Mouse (Mus musculus): ENCODE measurements around the gene Thbs1.
"Not testable (repeated sequence)": the region's sequence is repeated elsewhere in the genome, so short reads cannot be mapped to it uniquely, and the experiment has no call there.

Gene Thbs1

DNA sequence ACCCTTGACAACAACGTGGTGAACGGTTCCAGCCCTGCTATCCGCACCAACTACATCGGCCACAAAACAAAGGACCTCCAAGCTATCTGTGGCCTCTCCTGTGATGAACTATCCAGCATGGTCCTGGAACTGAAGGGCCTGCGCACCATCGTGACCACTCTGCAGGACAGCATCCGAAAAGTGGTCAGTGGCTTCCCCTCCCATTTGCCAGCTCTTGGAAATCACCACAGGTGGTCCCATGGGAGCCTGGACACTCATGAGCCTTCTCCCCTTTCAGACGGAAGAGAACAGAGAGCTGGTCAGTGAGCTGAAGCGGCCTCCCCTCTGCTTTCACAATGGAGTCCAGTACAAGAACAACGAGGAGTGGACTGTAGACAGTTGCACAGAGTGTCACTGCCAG, 3.0 kb downstream of the Thbs1 start:
- no peak for DNase-seq (ENCODE audit: inconsistent ontology term)

DNA sequence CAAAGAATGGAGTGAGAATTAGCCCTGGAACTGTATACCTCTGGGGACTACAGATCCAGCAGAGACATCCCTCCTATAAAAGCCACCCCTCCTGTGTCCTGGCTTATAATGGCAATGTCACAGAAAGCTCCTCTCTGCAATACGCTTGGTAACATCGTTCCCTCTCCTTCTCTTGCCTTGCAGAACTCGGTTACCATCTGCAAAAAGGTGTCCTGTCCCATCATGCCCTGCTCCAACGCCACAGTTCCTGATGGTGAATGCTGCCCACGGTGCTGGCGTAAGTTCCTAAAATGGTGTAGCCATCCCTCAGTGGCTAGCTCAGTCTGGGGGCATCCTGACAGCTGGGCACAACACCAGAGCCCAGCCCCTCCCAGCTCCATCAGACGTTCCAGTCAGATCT, 4.0 kb downstream of the Thbs1 start:
- DNase-seq (ENCODE audit: inconsistent ontology term) = no peak

DNA sequence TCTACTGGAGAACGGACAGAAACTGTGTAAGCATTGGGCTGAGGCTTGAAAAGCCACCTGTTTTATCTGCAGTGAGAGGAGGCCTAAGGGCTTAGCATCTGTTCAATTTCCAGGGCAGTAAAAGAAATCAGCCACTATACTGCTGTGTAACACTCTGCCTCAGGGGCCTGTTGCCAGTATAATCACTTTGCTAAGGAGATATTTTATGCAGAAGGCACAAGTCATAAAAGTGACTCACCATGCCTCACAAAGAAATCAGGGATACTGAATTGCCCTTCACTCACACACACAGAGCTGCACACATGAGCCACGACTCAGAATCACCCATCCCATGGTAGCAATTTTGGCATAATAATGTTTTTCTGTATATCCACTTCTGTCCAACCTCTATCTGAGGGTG, 4.5 kb downstream of the Thbs1 start:
- DNase-seq (ENCODE audit: inconsistent ontology term) = no peak

DNA sequence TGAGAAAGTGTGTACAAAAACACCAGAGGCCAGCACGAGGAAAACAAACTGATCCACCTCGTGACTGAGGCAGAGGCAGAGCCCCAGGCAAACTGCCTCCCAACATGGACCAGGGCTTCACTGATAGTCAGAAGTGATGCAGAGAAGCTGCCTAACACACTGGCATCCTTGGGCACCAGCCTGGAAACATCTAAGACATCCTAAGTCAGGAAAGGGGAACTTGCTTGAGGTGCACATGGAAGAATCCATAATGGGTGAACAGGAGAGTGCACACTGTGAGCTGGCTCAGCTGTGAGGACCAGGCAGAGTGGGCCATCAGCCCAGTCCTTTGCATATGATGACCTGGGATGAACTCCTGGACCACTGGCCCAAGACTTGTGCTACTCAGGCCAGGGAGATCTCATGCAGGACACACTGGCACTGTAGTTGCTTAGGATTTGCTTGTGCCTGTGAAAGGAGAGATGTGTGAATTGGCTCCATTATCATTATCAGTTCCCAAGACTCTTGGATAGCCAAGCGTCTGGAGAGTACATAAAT, 5.1 kb downstream of the Thbs1 start:
- DNase-seq (ENCODE audit: inconsistent ontology term) = no peak

DNA sequence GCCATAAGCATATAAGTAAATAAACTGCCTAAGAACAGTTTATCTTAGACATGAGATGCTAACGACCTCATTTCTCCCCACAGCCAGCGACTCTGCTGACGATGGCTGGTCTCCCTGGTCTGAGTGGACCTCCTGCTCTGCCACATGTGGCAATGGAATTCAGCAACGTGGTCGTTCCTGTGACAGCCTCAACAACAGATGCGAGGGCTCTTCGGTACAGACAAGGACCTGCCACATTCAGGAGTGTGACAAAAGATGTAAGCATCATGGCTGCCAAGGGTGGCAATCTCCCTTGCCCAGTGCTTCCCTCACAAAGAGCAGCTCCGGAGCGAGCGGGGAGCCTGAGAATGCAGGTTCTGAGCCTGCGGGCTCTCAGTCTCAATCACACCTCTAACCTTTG, 5.7 kb downstream of the Thbs1 start:
- DNase-seq (ENCODE audit: inconsistent ontology term) = no peak

DNA sequence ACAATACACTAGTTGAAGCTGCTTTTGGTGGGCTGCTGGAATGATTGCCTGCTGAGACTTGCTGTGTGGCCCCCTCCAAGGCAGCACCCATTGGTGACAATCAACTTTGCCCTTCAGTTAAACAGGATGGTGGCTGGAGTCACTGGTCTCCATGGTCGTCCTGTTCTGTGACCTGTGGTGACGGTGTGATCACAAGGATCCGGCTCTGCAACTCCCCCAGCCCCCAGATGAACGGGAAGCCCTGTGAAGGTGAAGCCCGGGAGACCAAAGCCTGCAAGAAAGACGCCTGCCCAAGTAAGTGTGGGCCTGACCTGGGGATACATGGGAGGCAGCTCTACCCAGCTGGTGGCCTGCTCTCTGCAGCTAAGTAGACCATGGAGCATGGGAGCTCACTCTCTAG, 6.4 kb downstream of the Thbs1 start:
- no peak for DNase-seq (ENCODE audit: inconsistent ontology term)

DNA sequence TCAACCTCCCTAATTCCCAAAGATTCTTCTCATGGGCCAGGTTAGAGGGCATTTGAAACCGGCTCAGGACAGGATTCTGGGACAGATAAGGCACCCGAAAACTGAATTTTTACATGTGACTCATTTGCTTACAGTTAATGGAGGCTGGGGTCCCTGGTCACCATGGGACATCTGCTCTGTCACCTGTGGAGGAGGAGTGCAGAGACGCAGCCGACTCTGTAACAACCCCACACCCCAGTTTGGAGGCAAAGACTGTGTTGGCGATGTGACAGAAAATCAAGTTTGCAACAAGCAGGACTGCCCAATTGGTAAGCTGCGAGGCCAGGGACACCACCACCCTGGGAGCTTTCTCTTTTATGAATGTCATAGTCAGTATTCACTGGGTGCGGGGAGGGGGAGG, 6.8 kb downstream of the Thbs1 start:
- no peak for DNase-seq (ENCODE audit: inconsistent ontology term)

DNA sequence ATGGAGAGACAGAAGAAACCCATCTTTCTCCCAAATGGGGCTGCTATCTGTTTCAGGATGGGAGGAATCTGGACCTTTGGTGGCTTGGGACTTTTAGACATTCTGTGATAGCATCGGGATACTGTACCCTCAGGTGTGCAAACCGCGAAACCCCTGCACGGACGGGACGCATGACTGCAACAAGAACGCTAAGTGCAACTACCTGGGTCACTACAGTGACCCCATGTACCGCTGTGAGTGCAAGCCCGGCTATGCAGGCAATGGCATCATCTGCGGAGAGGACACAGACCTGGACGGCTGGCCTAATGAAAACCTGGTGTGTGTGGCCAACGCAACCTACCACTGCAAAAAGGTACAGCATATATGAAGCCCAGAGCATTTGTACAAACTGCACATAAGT, 8.0 kb downstream of the Thbs1 start:
- no peak for DNase-seq (ENCODE audit: inconsistent ontology term)

DNA sequence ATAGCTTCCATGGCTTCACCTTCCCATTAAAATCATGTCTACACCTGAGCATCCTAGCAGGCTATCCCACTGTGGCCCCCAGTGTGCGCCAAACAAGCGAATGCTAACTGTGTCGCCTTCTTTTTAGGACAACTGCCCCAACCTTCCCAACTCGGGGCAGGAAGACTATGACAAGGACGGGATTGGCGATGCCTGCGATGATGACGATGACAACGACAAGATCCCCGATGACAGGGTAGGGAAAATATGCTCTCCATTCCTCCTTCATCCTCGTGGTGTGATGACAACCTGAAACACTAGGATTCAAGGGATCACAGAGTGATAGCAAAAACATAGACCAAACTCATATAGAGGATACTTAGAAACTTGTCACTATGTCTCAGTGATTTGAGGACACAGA, 8.4 kb downstream of the Thbs1 start:
- DNase-seq (ENCODE audit: inconsistent ontology term) = no peak

DNA sequence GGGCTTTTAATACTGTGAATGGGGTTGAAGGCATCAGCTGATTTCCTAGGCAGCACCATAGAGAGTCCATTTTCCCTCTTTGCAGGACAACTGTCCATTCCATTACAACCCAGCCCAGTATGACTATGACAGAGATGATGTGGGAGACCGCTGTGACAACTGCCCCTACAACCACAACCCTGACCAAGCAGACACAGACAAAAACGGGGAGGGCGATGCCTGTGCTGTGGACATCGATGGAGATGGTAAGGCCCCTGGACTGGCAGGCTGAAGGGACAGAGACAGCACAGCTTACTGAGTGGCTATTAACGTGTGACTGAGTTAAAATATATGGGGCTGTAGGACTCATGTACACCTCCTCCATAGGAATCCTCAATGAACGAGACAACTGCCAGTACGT, 9.1 kb downstream of the Thbs1 start:
- DNase-seq (ENCODE audit: inconsistent ontology term) = no peak

DNA sequence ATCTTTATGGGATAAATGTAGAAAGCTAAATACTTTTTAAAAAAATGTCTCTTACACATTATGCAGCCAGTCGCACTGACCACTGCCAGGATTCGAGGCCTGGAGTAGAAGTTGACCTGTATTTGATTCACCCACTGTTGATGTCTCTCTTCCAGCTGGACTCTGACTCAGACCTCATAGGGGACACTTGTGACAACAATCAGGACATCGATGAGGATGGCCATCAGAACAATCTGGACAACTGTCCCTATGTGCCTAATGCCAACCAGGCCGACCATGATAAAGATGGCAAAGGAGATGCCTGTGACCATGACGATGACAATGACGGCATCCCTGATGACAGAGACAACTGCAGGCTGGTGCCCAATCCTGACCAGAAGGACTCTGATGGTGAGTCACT, 10.6 kb downstream of the Thbs1 start:
- DNase-seq (ENCODE audit: inconsistent ontology term) = no peak

DNA sequence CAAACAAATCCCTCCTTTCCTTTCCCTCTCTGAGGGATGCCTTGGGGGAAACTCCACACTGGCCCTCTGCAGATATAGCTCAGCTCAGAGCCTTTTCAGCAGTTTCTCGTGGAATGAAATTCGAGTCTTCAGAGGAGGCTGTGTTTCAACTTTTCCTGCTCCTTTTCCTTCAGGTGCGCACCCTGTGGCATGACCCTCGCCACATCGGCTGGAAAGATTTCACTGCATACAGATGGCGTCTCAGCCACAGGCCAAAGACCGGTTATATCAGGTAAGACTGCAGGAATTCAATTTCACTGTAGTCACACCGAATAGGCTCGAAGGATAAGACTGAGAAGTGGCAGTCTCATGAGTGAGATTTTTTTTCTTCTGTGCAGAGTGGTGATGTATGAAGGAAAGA, 12.1 kb downstream of the Thbs1 start:
- no peak for DNase-seq (ENCODE audit: inconsistent ontology term)

DNA sequence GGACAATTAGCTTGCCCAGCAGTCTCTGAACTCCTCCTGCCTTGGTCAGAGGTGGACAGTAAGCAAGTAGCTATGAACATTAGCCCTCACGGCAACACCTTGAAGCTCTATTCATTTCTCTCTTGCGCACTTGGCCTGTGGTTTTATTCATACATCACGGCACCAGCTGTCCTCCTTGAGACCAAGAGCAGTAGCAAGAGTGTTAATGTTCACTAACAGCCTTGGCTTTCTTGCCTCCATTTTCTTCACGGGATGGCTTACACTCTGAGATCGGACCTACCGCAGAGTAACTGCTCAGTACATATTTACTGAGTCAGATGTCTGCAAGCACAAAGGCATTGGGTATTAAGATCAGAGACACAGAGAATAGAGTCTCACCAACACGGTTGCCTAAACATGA, 12.8 kb downstream of the Thbs1 start:
- DNase-seq (ENCODE audit: inconsistent ontology term) = no peak

DNA sequence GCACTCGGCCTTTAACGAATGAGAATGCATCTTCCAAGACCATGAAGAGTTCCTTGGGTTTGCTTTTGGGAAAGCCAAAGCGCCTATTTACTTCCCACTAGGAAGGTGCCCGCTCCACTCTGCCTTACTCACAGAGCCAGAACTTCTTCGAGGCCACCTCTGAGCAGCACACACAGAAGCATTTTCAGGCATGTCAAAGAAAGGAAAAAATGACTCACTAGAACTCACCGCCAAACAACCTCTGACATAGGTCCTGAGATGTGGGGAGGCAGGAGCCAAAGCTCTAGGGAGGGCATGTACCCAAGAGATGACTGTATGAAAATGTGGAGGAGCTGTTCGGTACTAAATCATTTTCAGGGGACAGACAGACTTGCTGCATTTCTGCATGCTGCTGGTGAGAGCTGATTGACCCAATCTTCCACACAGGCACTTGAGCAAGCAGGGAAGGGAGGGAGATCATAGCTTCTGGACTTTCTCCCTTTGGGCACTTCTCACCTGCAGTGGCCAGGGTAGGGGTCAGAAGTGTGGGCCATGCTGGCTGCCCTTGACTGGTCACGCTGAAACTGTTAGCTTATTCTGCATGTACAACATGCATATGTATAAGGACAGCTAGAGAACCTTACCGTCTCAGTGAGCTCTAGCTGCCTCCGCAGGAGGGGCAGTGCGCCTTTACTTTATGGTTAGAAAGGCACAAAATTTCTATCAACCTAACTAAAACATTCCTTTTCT, 13.7 kb downstream of the Thbs1 start:
- no peak for DNase-seq (ENCODE audit: inconsistent ontology term)

DNA sequence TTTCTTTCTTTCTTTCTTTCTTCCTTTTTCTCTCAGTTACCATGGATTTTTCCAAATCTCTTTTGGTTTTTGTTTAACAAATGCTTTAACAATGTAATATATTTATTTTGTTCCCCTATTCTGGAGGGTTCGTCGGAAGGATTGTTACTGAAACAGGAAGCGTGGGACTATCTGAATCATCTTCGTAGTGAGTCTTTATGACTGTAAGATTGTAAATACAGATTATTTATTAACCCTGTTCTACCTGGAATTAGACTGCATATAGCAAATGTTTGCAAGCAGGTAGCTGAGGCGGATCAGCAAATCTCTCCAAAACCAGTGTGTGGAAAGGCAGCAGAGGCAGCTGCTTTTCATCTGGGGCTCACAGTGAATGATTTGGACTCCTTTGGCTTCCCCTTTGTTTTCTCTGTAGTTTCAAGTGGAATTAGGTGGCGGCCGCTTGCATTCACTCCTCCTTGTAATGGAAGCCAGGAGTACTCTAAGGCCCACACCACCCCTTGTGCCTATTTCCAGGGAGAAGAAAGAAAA, 14.3 kb downstream of the Thbs1 start:
- DNase-seq (ENCODE audit: inconsistent ontology term) = no peak

DNA sequence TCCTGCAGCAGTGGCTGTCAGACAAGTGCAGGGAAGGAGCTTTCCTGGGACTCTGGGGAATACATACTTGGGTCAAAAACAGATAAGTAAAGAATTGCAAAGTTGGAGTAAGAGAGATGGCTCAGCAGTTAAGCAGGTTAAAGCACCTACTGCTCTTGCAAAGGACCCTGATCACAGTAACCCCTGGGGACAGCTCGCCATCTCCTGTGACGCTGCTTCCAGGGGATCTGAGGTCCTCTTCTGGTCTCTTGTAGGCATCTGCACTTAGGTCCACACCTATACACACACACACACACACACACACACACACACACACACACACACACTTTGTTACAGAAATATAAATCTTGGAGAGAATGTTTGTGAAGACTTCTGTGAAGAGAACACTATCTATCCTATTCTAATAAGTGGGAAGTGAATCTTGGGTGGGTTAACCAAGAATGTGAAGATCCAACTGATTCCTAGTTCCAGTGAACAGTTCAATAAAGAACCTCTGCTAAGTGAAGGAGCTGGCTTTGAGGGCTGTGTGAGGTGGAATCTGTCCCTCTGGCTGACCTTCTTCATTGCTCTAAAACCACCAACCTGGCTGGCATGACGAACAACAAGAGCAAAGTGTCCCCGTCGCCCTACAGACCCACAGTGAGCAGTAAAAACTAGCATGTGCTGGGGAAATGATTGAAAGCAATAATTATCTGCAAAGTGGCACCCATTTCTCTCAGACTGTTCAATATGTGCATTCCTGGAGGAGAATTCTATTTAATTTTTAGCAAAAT, 16.0 kb downstream of the Thbs1 start:
- DNase-seq (ENCODE audit: inconsistent ontology term) = no peak

DNA sequence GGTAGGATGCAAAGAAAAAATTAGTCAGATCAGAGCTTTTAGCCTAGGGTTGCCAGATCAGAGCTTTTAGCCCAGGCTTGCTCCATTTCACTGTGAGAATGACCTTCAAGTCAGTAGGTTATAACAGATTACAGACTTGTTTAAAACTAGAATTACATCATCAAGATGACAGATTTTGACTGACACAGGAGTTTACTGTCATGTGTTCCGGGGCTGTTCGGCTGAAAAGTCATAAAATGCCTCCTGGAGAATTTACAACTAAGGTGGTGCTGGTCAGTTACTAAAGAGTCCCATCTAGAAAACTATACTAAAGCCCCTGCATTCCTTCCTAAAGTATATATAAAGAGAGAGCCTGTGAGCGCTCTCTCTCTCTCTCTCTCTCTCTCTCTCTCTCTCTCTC, 16.6 kb downstream of the Thbs1 start:
- DNase-seq (ENCODE audit: inconsistent ontology term) = no peak

DNA sequence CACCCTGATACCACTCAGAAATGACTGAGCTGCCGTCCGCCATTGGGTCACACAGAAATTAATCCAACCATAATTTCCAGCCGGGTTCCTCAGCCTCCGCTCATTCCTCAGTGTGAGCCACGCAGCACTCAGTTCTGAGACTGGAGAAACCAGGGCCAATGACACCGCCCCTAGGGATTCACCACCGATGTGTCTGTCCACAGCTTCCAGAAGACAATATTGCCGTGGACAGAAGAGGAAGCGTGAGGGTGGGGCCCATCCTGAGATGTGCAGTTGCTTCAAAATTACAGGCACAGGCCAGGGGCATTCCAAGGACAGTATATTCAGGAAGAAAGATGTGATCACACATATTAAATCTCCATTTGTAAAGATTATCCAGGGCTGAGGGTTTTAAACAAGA, 25.4 kb downstream of the Thbs1 start:
- no peak for DNase-seq (ENCODE audit: inconsistent ontology term)

DNA sequence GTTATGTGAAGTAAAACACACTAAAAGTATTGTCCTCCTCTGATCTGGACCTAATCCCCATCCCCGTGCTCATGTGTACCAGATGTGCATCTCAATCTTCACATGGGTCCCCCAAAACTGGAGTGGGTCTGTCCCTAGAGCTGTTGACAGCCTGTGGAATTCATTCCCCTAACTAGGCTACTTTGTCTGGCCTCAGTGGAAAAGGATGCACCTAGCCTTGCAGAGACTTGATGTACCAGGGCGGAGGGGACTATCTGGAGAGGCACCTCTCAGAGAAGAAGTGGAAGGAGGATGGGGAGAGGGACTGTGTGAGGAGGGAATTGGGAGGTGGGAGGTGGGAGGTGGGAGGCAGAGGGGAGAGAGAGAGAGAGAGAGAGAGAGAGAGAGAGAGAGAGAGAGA, 26.1 kb downstream of the Thbs1 start:
- no peak for DNase-seq (ENCODE audit: inconsistent ontology term)

DNA sequence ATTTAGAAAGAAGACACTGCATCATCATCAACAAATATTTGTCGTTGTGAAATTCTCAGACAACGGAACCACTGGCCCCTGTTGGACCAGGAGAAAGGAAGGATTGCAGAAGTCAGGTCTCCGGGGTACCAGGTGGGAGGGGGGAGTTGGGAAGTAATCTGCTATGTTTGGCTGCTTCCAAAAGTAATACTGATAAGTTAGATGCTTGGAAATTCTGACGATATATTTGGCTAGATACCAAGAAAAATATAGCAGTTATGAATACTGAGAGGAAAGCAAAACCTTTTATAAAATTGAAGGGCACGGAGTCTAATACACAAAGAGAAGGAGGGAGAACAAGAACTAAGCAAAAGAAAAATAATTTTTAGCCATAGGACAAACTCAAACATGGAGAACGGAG, 27.6 kb downstream of the Thbs1 start:
- DNase-seq (ENCODE audit: inconsistent ontology term) = no peak

DNA sequence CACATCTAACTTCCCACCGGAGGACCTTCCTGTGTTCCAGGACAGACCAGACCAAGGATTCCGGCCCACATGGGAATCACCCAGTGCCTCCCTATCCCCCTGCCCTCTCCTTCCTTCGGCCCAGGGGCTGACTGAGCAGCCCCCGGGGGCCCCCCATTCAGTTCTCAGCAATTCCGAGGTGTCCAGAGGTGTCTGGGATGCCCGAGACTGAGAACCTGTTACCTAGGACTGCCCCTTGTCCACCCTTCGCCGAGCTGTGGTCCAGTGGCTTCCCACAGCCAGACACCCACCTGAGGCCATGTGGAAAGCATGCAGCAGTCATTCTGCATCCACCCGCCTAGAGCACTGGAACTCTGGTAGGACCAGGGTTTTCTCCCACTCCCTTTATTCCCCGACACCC, 30.0 kb downstream of the Thbs1 start:
- DNase-seq (ENCODE audit: inconsistent ontology term) = no peak

DNA sequence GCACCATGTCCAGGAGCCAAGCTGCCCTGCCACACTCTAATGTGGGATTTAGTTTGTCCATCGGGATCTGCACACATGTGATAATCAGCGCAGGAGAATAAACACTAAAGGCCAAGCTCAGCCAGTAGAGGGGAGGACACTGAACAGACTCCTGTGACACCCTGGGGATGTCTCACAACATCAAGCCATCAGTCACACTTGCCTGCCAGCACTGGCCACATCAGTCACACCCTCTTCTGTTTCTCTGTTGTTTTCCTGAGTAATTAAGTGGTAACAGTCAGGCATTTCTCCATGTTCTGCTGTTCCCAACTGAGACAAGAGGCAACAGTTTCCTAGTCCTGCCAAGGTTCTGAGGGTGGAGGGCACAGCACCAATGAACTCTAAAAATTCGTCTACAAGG, 36.1 kb downstream of the Thbs1 start:
- DNase-seq (ENCODE audit: inconsistent ontology term) = not testable (repeated sequence)
